Mouse (Mus musculus) heart, postnatal 0 days (tissue): ENCODE data around the gene Faap24. TPM values are rescaled to one million over a fixed set of nuclear protein-coding genes. Genes with fewer than 3 reads are reported as not detected.

ENCODE experiments used
- ATAC-seq: fragments of 200-750 bp; cut with Nextera tagmentation; 2 replicates; pipeline ENCODE4 v1.8.0; 2017; ENCODE audit warnings: low read depth, moderate number of reproducible peaks, moderate library complexity; ENCODE audit not compliant: insufficient read depth
- DNase-seq: peaks from one replicate; pipeline ENCODE4 v3.0.0-alpha.2; 2016; ENCODE audit warnings: low spot score
- H3K27ac ChIP-seq: fragments of 300-500 bp; sonication (generic); 2 replicates; pipeline ENCODE4 v1.5.1; 2014; ENCODE audit warnings: low read depth, mild to moderate bottlenecking
- H3K27me3 ChIP-seq: fragments of 300-500 bp; sonication (generic); 2 replicates; pipeline ENCODE4 v1.6.1; 2014; ENCODE audit warnings: low read length, mixed read lengths; ENCODE audit not compliant: control insufficient read depth, insufficient read depth
- H3K36me3 ChIP-seq: fragments of 300-500 bp; sonication (generic); replicated peaks from 2 replicates; pipeline ENCODE4 v1.6.1; 2014; ENCODE audit warnings: low read length, mixed read lengths; ENCODE audit not compliant: control insufficient read depth, insufficient read depth
- H3K4me1 ChIP-seq: fragments of 300-500 bp; sonication (generic); 2 replicates; pipeline ENCODE4 v1.6.1; 2014; ENCODE audit warnings: antibody characterized with exemption; ENCODE audit not compliant: control insufficient read depth, insufficient read depth
- H3K4me2 ChIP-seq: fragments of 300-500 bp; sonication (generic); 2 replicates; pipeline ENCODE4 v1.6.1; 2014; ENCODE audit warnings: low read depth, mild to moderate bottlenecking, low read length, moderate library complexity
- H3K4me3 ChIP-seq: fragments of 300-500 bp; sonication (generic); 2 replicates; pipeline ENCODE4 v1.5.1; 2014; ENCODE audit warnings: low read depth, low read length
- H3K9ac ChIP-seq: fragments of 300-500 bp; sonication (generic); replicated peaks from 2 replicates; pipeline ENCODE4 v1.6.1; 2014; ENCODE audit warnings: low read depth, low read length, mixed read lengths
- H3K9me3 ChIP-seq: fragments of 300-500 bp; sonication (generic); replicated peaks from 2 replicates; pipeline ENCODE4 v1.6.1; 2016; ENCODE audit warnings: low read length; ENCODE audit not compliant: control insufficient read depth
- CTCF ChIP-seq: IDR thresholded peaks from 2 replicates; pipeline ENCODE4 v1.5.1; 2016; ENCODE audit warnings: antibody characterized with exemption, control low read depth, low read depth
- EP300 ChIP-seq: IDR thresholded peaks from 2 replicates; pipeline ENCODE4 v1.6.1; 2016; ENCODE audit warnings: antibody characterized with exemption, low read depth
- WGBS: fragments of 180-500 bp; shearing (Covaris S2); extraction: QIAGEN DNeasy Blood & Tissue Kit; methylation state at CpG from one replicate; pipeline ENCODE4 v1.1.7; 2014; 5-methylcytosine and 5-hydroxymethylcytosine counted together
- polyA plus RNA-seq: library from polyadenylated mRNA; unstranded; fragments of >200 nt; fragmentation: Nextera tagmentation; extraction: Ambion mirVana; gene quantifications from 2 replicates; pipeline ENCODE4 v1.2.1, GENCODE M21; 2015
- total RNA-seq: library from RNA; depleted of rRNA; stranded (reverse); fragments of >200 nt; gene quantifications from 2 replicates; pipeline ENCODE4 v1.2.3, GENCODE M21; 2014; ENCODE audit warnings: low replicate concordance

Faap24 gene
- total and polyA plus RNA-seq, 2 experiments from 2014 or later, result 8.2 to 10.3 TPM

GRCm38 (mm10) chr7:35371096-35371495 lies 25.5 kb downstream of the Faap24 start:
- Histone ChIP-seq H3K27me3 (no peaks in the 10 kb centered on the region), H3K27ac (no peak overlapping the region), H3K9me3 (no peaks in the 10 kb centered on the region), H3K4me3 (no peak overlapping the region), H3K36me3 (no peaks in the 10 kb centered on the region), H3K9ac (no peak overlapping the region), H3K4me2 (no peak overlapping the region), H3K4me1 (no peaks in the 10 kb centered on the region)
- DNase-seq, result no peak
- no peak for TF ChIP-seq CTCF
- TF ChIP-seq EP300, result no peak
- WGBS, result 81% methylated on average over 14 of the region's 14 CpGs
- no peak for ATAC-seq

GRCm38 (mm10) chr7:35365161-35365910 lies 31.3 kb downstream of the Faap24 start:
- H3K27me3 ChIP-seq, result no peaks in the 10 kb centered on the region
- WGBS, result 65% methylated on average over 12 of the region's 12 CpGs
- H3K4me3 ChIP-seq, result no peak overlapping the region
- H3K4me2 ChIP-seq, result no peak overlapping the region
- DNase-seq, result no peak
- ATAC-seq, result no peak
- H3K27ac ChIP-seq, result no peak overlapping the region
- H3K36me3 ChIP-seq, result no peaks in the 10 kb centered on the region
- TF ChIP-seq CTCF (no peak), EP300 (no peak)
- no peak overlapping the region for H3K9ac ChIP-seq
- no peaks in the 10 kb centered on the region for H3K4me1 ChIP-seq
- H3K9me3 ChIP-seq, result no peaks in the 10 kb centered on the region

GRCm38 (mm10) chr7:35362868-35363267 lies 33.8 kb downstream of the Faap24 start:
- Histone ChIP-seq H3K27ac (no peak overlapping the region), H3K36me3 (no peaks in the 10 kb centered on the region), H3K4me1 (no peaks in the 10 kb centered on the region), H3K9me3 (no peaks in the 10 kb centered on the region), H3K4me3 (no peak overlapping the region), H3K27me3 (no peaks in the 10 kb centered on the region), H3K4me2 (no peak overlapping the region), H3K9ac (no peak overlapping the region)
- DNase-seq (no peak), ATAC-seq (no peak)
- 79% methylated on average over 5 of the region's 5 CpGs for WGBS
- TF ChIP-seq EP300 (no peak), CTCF (no peak)

- Histone ChIP-seq H3K36me3 (no peaks in the 10 kb centered on the region), H3K4me3 (no peak overlapping the region), H3K9me3 (no peaks in the 10 kb centered on the region), H3K4me1 (no peaks in the 10 kb centered on the region), H3K4me2 (no peak overlapping the region), H3K27me3 (no peaks in the 10 kb centered on the region), H3K9ac (no peak overlapping the region), H3K27ac (no peak overlapping the region)
- 32% methylated on average over 5 of the region's 5 CpGs for WGBS
- TF ChIP-seq CTCF, result no peak
- TF ChIP-seq EP300, result no peak
- DNase-seq (no peak), ATAC-seq (no peak)
Measured at GRCm38 (mm10) chr7:35362253-35362652, 34.4 kb downstream of the Faap24 start.

GRCm38 (mm10) chr7:35357621-35358020 lies 39.0 kb downstream of the Faap24 start:
- H3K27me3 ChIP-seq, result no peaks in the 10 kb centered on the region
- H3K4me1 ChIP-seq, result no peaks in the 10 kb centered on the region
- H3K27ac ChIP-seq, result no peak overlapping the region
- H3K4me3 ChIP-seq, result no peak overlapping the region
- ATAC-seq (no peak), DNase-seq (no peak)
- H3K36me3 ChIP-seq, result no peaks in the 10 kb centered on the region
- TF ChIP-seq EP300 (no peak), CTCF (no peak)
- no peak overlapping the region for H3K4me2 ChIP-seq
- WGBS, result 79% methylated on average over 12 of the region's 12 CpGs
- H3K9ac ChIP-seq, result no peak overlapping the region
- H3K9me3 ChIP-seq, result no peaks in the 10 kb centered on the region

GRCm38 (mm10) chr7:35355303-35355872 lies 41.2 kb downstream of the Faap24 start:
- no peak overlapping the region for H3K27ac ChIP-seq
- DNase-seq (no peak), ATAC-seq (no peak)
- no peaks in the 10 kb centered on the region for H3K27me3 ChIP-seq
- TF ChIP-seq CTCF, result no peak
- TF ChIP-seq EP300, result no peak
- no peak overlapping the region for H3K4me2 ChIP-seq
- WGBS, result 59% methylated on average over 5 of the region's 5 CpGs
- H3K9me3 ChIP-seq, result no peaks in the 10 kb centered on the region
- no peak overlapping the region for H3K4me3 ChIP-seq
- no peaks in the 10 kb centered on the region for H3K36me3 ChIP-seq
- no peaks in the 10 kb centered on the region for H3K4me1 ChIP-seq
- H3K9ac ChIP-seq, result no peak overlapping the region
